Mouse (Mus musculus) MEL (cell line): ENCODE data around the gene Igfbp2. TPM values are rescaled to one million over a fixed set of nuclear protein-coding genes. Genes with fewer than 3 reads are reported as not detected.

Experiments
- DNase-seq: peaks from one replicate; pipeline ENCODE4 v3.0.0; 2011; ENCODE audit warnings: low read depth, low spot score
- H3K27ac ChIP-seq: 2 replicates; pipeline ENCODE4 v1.5.1; 2012; ENCODE audit warnings: low read depth, mild to moderate bottlenecking, control low read depth, low read length, moderate library complexity; ENCODE audit not compliant: control insufficient read depth
- H3K27me3 ChIP-seq, 2 experiments: fragments of 150-350 bp in 1 of 2; sonication (generic) in 1 of 2; 2 replicates each; pipeline ENCODE4 v1.6.1; 2012; ENCODE audit warnings: low read length in 2 of 2, mild to moderate bottlenecking in 2 of 2, improper control_type of control experiment in 1 of 2, moderate library complexity in 1 of 2; ENCODE audit not compliant: insufficient read depth in 2 of 2, control insufficient read depth in 1 of 2
- H3K36me3 ChIP-seq, 2 experiments: 2 replicates each; pipeline ENCODE4 v1.6.1; 2012 to 2014; ENCODE audit warnings: low read length in 2 of 2, improper control_type of control experiment in 1 of 2, inconsistent platforms in 1 of 2, mild to moderate bottlenecking in 1 of 2; ENCODE audit not compliant: insufficient read depth in 2 of 2, control insufficient read depth in 1 of 2
- H3K4me1 ChIP-seq, 2 experiments: fragments of 150-350 bp in 1 of 2; sonication (generic) in 1 of 2; 2 replicates each; pipeline ENCODE4 v1.6.1; 2012; ENCODE audit warnings: low read length in 2 of 2, improper control_type of control experiment in 1 of 2, mild to moderate bottlenecking in 1 of 2; ENCODE audit not compliant: insufficient read depth in 2 of 2, control insufficient read depth in 1 of 2
- H3K4me3 ChIP-seq, 2 experiments: fragments of 150-350 bp in 1 of 2; sonication (generic) in 1 of 2; 2 replicates each; pipeline ENCODE4 v1.5.1; 2012; ENCODE audit warnings: low read depth in 2 of 2, low read length in 2 of 2, mild to moderate bottlenecking in 2 of 2, moderate library complexity in 2 of 2, control low read depth in 1 of 2, improper control_type of control experiment in 1 of 2; ENCODE audit not compliant: control insufficient read depth in 1 of 2, insufficient read depth in 1 of 2
- H3K79me2 ChIP-seq: 2 replicates; pipeline ENCODE4 v1.6.1; 2012; ENCODE audit warnings: mild to moderate bottlenecking, low read length, moderate library complexity; ENCODE audit not compliant: control insufficient read depth, poor library complexity, insufficient read depth
- H3K9ac ChIP-seq: 2 replicates; pipeline ENCODE4 v1.6.1; 2012; ENCODE audit warnings: low read depth, mild to moderate bottlenecking, control low read depth, low read length, moderate library complexity; ENCODE audit not compliant: control insufficient read depth, poor library complexity, severe bottlenecking
- H3K9me3 ChIP-seq: fragments of 150-350 bp; sonication (generic); replicated peaks from 2 replicates; pipeline ENCODE4 v1.6.1; 2012; ENCODE audit warnings: mild to moderate bottlenecking, low read length, improper control_type of control experiment, moderate library complexity; ENCODE audit not compliant: insufficient read depth
- BHLHE40 ChIP-seq: IDR thresholded peaks from 2 replicates; pipeline ENCODE4 v1.6.1; 2012; ENCODE audit warnings: low read depth, mild to moderate bottlenecking, inconsistent platforms, low read length, improper control_type of control experiment, borderline replicate concordance
- CTCF ChIP-seq, 3 experiments: IDR thresholded peaks in 2 of 3; conservative IDR thresholded peaks in 1 of 3; 2 replicates each; pipeline ENCODE4 v1.5.1; 2011 to 2012; ENCODE audit warnings: low read length in 3 of 3, low read depth in 2 of 3, mild to moderate bottlenecking in 2 of 3, improper control_type of control experiment in 1 of 3, inconsistent platforms in 1 of 3, mixed read lengths in 1 of 3, moderate library complexity in 1 of 3; ENCODE audit not compliant: control insufficient read depth in 1 of 3, insufficient read depth in 1 of 3, poor library complexity in 1 of 3, severe bottlenecking in 1 of 3
- E2F4 ChIP-seq: IDR thresholded peaks from 2 replicates; pipeline ENCODE4 v1.6.1; 2011; ENCODE audit warnings: low read depth, low read length, improper control_type of control experiment, borderline replicate concordance
- ELF1 ChIP-seq: IDR thresholded peaks from 2 replicates; pipeline ENCODE4 v1.6.1; 2014; ENCODE audit warnings: low read depth, mild to moderate bottlenecking, inconsistent platforms, low read length, improper control_type of control experiment, moderate library complexity
- EP300 ChIP-seq, 2 experiments: IDR thresholded peaks; 2 replicates each; pipeline ENCODE4 v1.6.1; 2011; ENCODE audit warnings: improper control_type of control experiment in 2 of 2, low read length in 2 of 2, low read depth in 1 of 2, mild to moderate bottlenecking in 1 of 2
- GATA1 ChIP-seq: IDR thresholded peaks from 2 replicates; pipeline ENCODE4 v1.6.1; 2011; ENCODE audit warnings: low read depth, low read length, improper control_type of control experiment
- JUND ChIP-seq: IDR thresholded peaks from 2 replicates; pipeline ENCODE4 v1.6.1; 2011; ENCODE audit warnings: low read depth, mild to moderate bottlenecking, improper control_type of control experiment, low read length
- MAFK ChIP-seq: IDR thresholded peaks from 2 replicates; pipeline ENCODE4 v1.6.1; 2011; ENCODE audit warnings: low read depth, mild to moderate bottlenecking, low read length, improper control_type of control experiment, borderline replicate concordance
- MAX ChIP-seq: IDR thresholded peaks from 2 replicates; pipeline ENCODE4 v1.6.1; 2011; ENCODE audit warnings: low read length, improper control_type of control experiment
- MAZ ChIP-seq: IDR thresholded peaks from 2 replicates; pipeline ENCODE4 v1.6.1; 2012; ENCODE audit warnings: low read depth, mild to moderate bottlenecking, inconsistent platforms, low read length, improper control_type of control experiment
- MEF2A ChIP-seq: IDR thresholded peaks from 2 replicates; pipeline ENCODE4 v1.6.1; 2014; ENCODE audit warnings: low read depth, mild to moderate bottlenecking, inconsistent platforms, low read length, improper control_type of control experiment; ENCODE audit not compliant: poor library complexity, insufficient replicate concordance, severe bottlenecking; ENCODE audit errors: extremely low read depth
- MXI1 ChIP-seq: IDR thresholded peaks from 2 replicates; pipeline ENCODE4 v1.6.1; 2011; ENCODE audit warnings: mild to moderate bottlenecking, low read depth, low read length, improper control_type of control experiment
- MYC ChIP-seq: IDR thresholded peaks from 2 replicates; pipeline ENCODE4 v1.6.1; 2011; ENCODE audit warnings: low read depth, mild to moderate bottlenecking, low read length, improper control_type of control experiment, moderate library complexity
- POLR2A ChIP-seq, 2 experiments: IDR thresholded peaks; 2 replicates each; pipeline ENCODE4 v1.6.1; 2011 to 2012; ENCODE audit warnings: low read length in 2 of 2, mild to moderate bottlenecking in 2 of 2, control low read depth in 1 of 2, improper control_type of control experiment in 1 of 2, low read depth in 1 of 2, moderate library complexity in 1 of 2; ENCODE audit not compliant: control insufficient read depth in 1 of 2, insufficient read depth in 1 of 2, poor library complexity in 1 of 2
- POLR2AphosphoS2 ChIP-seq: IDR thresholded peaks from 2 replicates; pipeline ENCODE4 v1.6.1; 2011; ENCODE audit warnings: low read length, improper control_type of control experiment
- RCOR1 ChIP-seq: IDR thresholded peaks from 2 replicates; pipeline ENCODE4 v1.6.1; 2012; ENCODE audit warnings: low read depth, mild to moderate bottlenecking, inconsistent platforms, low read length, improper control_type of control experiment
- SIN3A ChIP-seq: IDR thresholded peaks from 2 replicates; pipeline ENCODE4 v1.6.1; 2012; ENCODE audit warnings: low read length, improper control_type of control experiment, inconsistent platforms
- SMC3 ChIP-seq: IDR thresholded peaks from 2 replicates; pipeline ENCODE4 v1.6.1; 2011; ENCODE audit warnings: low read depth, low read length, improper control_type of control experiment
- TAL1 ChIP-seq: IDR thresholded peaks from 2 replicates; pipeline ENCODE4 v1.6.1; 2012; ENCODE audit warnings: mild to moderate bottlenecking, inconsistent platforms, low read length, moderate library complexity, mixed read lengths
- TCF12 ChIP-seq: IDR thresholded peaks from 2 replicates; pipeline ENCODE4 v1.6.1; 2014; ENCODE audit warnings: low read depth, mild to moderate bottlenecking, inconsistent platforms, low read length, improper control_type of control experiment, moderate library complexity
- UBTF ChIP-seq: IDR thresholded peaks from 2 replicates; pipeline ENCODE4 v1.6.1; 2012; ENCODE audit warnings: low read depth, mild to moderate bottlenecking, inconsistent platforms, low read length, improper control_type of control experiment, moderate library complexity, borderline replicate concordance; ENCODE audit not compliant: insufficient read depth
- ZC3H11A ChIP-seq: IDR thresholded peaks from 2 replicates; pipeline ENCODE4 v1.6.1; 2012; ENCODE audit warnings: low read depth, mild to moderate bottlenecking, inconsistent platforms, low read length, improper control_type of control experiment
- ZMIZ1 ChIP-seq: IDR thresholded peaks from 2 replicates; pipeline ENCODE4 v1.6.1; 2012; ENCODE audit warnings: low read depth, mild to moderate bottlenecking, inconsistent platforms, low read length, improper control_type of control experiment, moderate library complexity
- polyA plus RNA-seq, 2 experiments: library from polyadenylated mRNA; stranded (reverse) in 1 of 2; unstranded in 1 of 2; fragments of >175 nt in 1 of 2; fragments of >200 nt in 1 of 2; gene quantifications; 2 replicates each; pipeline versions ENCODE4 v1.2.1 to v1.2.4; 2012; ENCODE audit warnings: low replicate concordance in 2 of 2, low read depth in 1 of 2; ENCODE audit not compliant: insufficient read length in 2 of 2, insufficient read depth in 1 of 2, missing spikeins in 1 of 2
- total RNA-seq: library from RNA; depleted of rRNA; stranded (reverse); fragments of 300-350 nt; gene quantifications from 2 replicates; pipeline ENCODE4 v1.2.3, GENCODE M21; 2012

Gene Igfbp2
- total and polyA plus RNA-seq, 3 experiments = not detected

DNA sequence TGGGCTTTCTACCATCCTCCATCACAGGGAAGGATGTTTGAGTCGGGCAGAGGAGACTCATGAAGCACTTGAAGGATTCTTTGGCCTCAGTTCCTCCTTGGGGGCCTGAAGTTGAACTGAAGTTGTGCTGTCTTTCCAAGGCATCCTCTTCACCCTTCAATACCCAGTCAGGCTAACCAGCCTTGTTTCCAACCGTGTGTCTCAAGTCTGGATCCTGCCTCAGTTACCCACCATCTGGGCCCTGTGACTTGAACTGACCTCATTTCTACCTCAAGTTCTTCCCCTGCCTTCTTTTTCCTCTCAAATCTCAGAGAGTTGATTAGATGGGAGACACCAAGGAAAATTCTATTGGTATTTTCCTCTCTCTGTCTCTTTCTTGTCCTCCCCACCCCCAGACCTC lies 36.2 kb downstream of the Igfbp2 start:
- H3K9ac ChIP-seq = no peak overlapping the region
- H3K36me3 ChIP-seq = no peaks in the 10 kb centered on the region
- H3K27ac ChIP-seq = no peak overlapping the region
- DNase-seq = no peak
- H3K27me3 ChIP-seq = peaks cover 0 to 2% of the 10 kb centered on the region in 2 experiments; a peak in 2 of 4 replicates
- no peaks in the 10 kb centered on the region for H3K9me3 ChIP-seq
- no peaks in the 10 kb centered on the region for H3K4me1 ChIP-seq
- no peak for TF ChIP-seq CTCF (IDR thresholded peaks at IDR 0.05 in 2 of 3, conservative IDR thresholded peaks at IDR 0.05 in 1 of 3; ENCODE audit: control insufficient read depth in 1 of 3, insufficient read depth in 1 of 3, low read depth in 2 of 3, low read length in 3 of 3, poor library complexity in 1 of 3, severe bottlenecking in 1 of 3)
- no peak for TF ChIP-seq GATA1
- no peak for TF ChIP-seq MYC
- TF ChIP-seq TCF12 = no peak
- TF ChIP-seq E2F4 = no peak
- TF ChIP-seq ZC3H11A = no peak
- TF ChIP-seq MEF2A = no peak
- no peak for TF ChIP-seq MXI1
- no peak for TF ChIP-seq BHLHE40
- H3K79me2 ChIP-seq = no peaks in the 10 kb centered on the region
- no peak overlapping the region for H3K4me3 ChIP-seq

DNA sequence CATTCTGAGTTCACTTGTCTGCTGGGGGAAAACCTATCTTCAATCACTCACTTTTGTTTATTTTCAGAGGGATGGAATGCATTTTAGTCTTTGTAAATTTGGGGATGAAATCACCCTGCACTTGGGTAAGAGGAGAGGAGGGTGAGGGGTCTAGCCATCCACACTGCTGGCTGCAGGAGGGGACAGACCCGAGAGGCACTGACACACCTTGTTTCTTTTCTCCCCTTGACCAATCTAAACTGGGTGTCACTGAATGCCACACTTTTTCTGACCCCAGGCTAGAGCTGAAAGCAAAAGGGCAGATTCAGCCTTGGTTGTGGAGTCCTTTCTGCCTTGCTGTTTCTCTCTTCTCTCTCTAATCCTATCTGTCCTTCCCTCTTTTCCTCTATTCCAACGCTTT lies 37.4 kb downstream of the Igfbp2 start:
- Histone ChIP-seq H3K36me3 (no peaks in the 10 kb centered on the region), H3K79me2 (no peaks in the 10 kb centered on the region), H3K9ac (no peak overlapping the region), H3K4me1 (no peaks in the 10 kb centered on the region), H3K9me3 (no peaks in the 10 kb centered on the region), H3K4me3 (no peak overlapping the region), H3K27ac (no peak overlapping the region), H3K27me3 (peaks cover 0 to 2% of the 10 kb centered on the region in 2 experiments; a peak in 2 of 4 replicates)
- DNase-seq = no peak
- TF ChIP-seq ZMIZ1 = no peak
- TF ChIP-seq MAZ = no peak
- TF ChIP-seq SMC3 = no peak
- TF ChIP-seq ELF1 = no peak
- no peak for TF ChIP-seq MAX
- no peak for TF ChIP-seq E2F4
- no peak for TF ChIP-seq GATA1
- TF ChIP-seq POLR2AphosphoS2 = no peak
- no peak for TF ChIP-seq TAL1
- TF ChIP-seq SIN3A = no peak
- TF ChIP-seq MAFK = no peak
- TF ChIP-seq ZC3H11A = no peak
- TF ChIP-seq RCOR1 = no peak
- TF ChIP-seq POLR2A (IDR thresholded peaks at IDR 0.05; ENCODE audit: control insufficient read depth in 1 of 2, insufficient read depth in 1 of 2, low read depth in 1 of 2, low read length in 2 of 2, poor library complexity in 1 of 2) = no peak
- no peak for TF ChIP-seq TCF12
- TF ChIP-seq EP300 (IDR thresholded peaks at IDR 0.05; ENCODE audit: low read depth in 1 of 2, low read length in 2 of 2) = no peak
- no peak for TF ChIP-seq JUND
- TF ChIP-seq UBTF = no peak
